Mouse (Mus musculus): ENCODE results near the gene Bbs12.

Gene Bbs12

GRCm38 (mm10) chr3:37312370-37312941 lies at the start of gene Bbs12, which contains the start of gene Cetn4:
Gene Bbs12 (plus strand): TSS chr3:37312554.
Gene Cetn4 (minus strand): TSS chr3:37312708.
- peak; percentile 87 to 94 for DNase-seq (ENCODE audit: low read depth in 2 of 2, low spot score in 2 of 2)

- DNase-seq (ENCODE audit: low read depth in 2 of 2, low spot score in 2 of 2): no peak
Measured at GRCm38 (mm10) chr3:37268338-37268737, 44.0 kb upstream of the Bbs12 start.

GRCm38 (mm10) chr3:37269926-37270325 lies 42.4 kb upstream of the Bbs12 start:
- DNase-seq (ENCODE audit: low read depth in 2 of 2, low spot score in 2 of 2): no peak

GRCm38 (mm10) chr3:37271209-37271608 lies 41.1 kb upstream of the Bbs12 start:
- DNase-seq (ENCODE audit: low read depth in 2 of 2, low spot score in 2 of 2): peak; percentile 44 to 53

GRCm38 (mm10) chr3:37273092-37273491 lies 39.3 kb upstream of the Bbs12 start:
- DNase-seq (ENCODE audit: low read depth in 2 of 2, low spot score in 2 of 2): no peak

GRCm38 (mm10) chr3:37274661-37275060 lies 37.7 kb upstream of the Bbs12 start:
- DNase-seq (ENCODE audit: low read depth in 2 of 2, low spot score in 2 of 2): no peak

GRCm38 (mm10) chr3:37280221-37280620 lies 32.1 kb upstream of the Bbs12 start:
- DNase-seq (ENCODE audit: low read depth in 2 of 2, low spot score in 2 of 2): no peak

GRCm38 (mm10) chr3:37280871-37281270 lies 31.5 kb upstream of the Bbs12 start:
- DNase-seq (ENCODE audit: low read depth in 2 of 2, low spot score in 2 of 2): no peak

GRCm38 (mm10) chr3:37282299-37282922 lies 29.9 kb upstream of the Bbs12 start:
- no peak for DNase-seq (ENCODE audit: low read depth in 2 of 2, low spot score in 2 of 2)

GRCm38 (mm10) chr3:37283234-37283633 lies 29.1 kb upstream of the Bbs12 start:
- DNase-seq (ENCODE audit: low read depth in 2 of 2, low spot score in 2 of 2): no peak

- DNase-seq (ENCODE audit: low read depth in 2 of 2, low spot score in 2 of 2): no peak
Measured at GRCm38 (mm10) chr3:37289237-37289636, 23.1 kb upstream of the Bbs12 start.

- DNase-seq (ENCODE audit: low read depth in 2 of 2, low spot score in 2 of 2): no peak
Measured at GRCm38 (mm10) chr3:37290881-37291541, 21.3 kb upstream of the Bbs12 start.

GRCm38 (mm10) chr3:37291929-37292328 lies 20.4 kb upstream of the Bbs12 start:
- DNase-seq (ENCODE audit: low read depth in 2 of 2, low spot score in 2 of 2): no peak

- DNase-seq (ENCODE audit: low read depth in 2 of 2, low spot score in 2 of 2): no peak
Measured at GRCm38 (mm10) chr3:37292654-37293053, 19.7 kb upstream of the Bbs12 start.

- no peak for DNase-seq (ENCODE audit: low read depth in 2 of 2, low spot score in 2 of 2)
Measured at GRCm38 (mm10) chr3:37299470-37299869, 12.9 kb upstream of the Bbs12 start.

GRCm38 (mm10) chr3:37302685-37303084 lies 9.7 kb upstream of the Bbs12 start:
- peak; percentile 32 to 55 for DNase-seq (ENCODE audit: low read depth in 2 of 2, low spot score in 2 of 2)

- DNase-seq (ENCODE audit: low read depth in 2 of 2, low spot score in 2 of 2): no peak
Measured at GRCm38 (mm10) chr3:37303392-37304139, 8.8 kb upstream of the Bbs12 start.

- DNase-seq (ENCODE audit: low read depth in 2 of 2, low spot score in 2 of 2): no peak
Measured at GRCm38 (mm10) chr3:37311897-37312369, 421 bp upstream of the Bbs12 start.

GRCm38 (mm10) chr3:37313371-37313770 lies 1.0 kb downstream of the Bbs12 start:
- peak; percentile 23 to 24 for DNase-seq (ENCODE audit: low read depth in 2 of 2, low spot score in 2 of 2)

- DNase-seq (ENCODE audit: low read depth in 2 of 2, low spot score in 2 of 2): no peak
Measured at GRCm38 (mm10) chr3:37316233-37316632, 3.9 kb downstream of the Bbs12 start.

- DNase-seq (ENCODE audit: low read depth in 2 of 2, low spot score in 2 of 2): no peak
Measured at GRCm38 (mm10) chr3:37324310-37324709, 12.0 kb downstream of the Bbs12 start.
